Mouse (Mus musculus) thymus, adult 2 months (tissue): Measurements from ENCODE around the gene Enox1.

ENCODE experiments used
- CTCF ChIP-seq: fragments of 200-500 bp; IDR thresholded peaks from 2 replicates; pipeline ENCODE4 v1.5.1; 2012; ENCODE audit warnings: mild to moderate bottlenecking, control low read depth, low read length, moderate library complexity, borderline replicate concordance; ENCODE audit not compliant: control insufficient read depth, poor library complexity, insufficient read depth; ENCODE audit errors: extremely low read depth
- POLR2A ChIP-seq: fragments of 200-500 bp; IDR thresholded peaks from 2 replicates; pipeline ENCODE4 v1.6.1; 2012; ENCODE audit warnings: mild to moderate bottlenecking, low read length, control low read depth, moderate library complexity; ENCODE audit not compliant: control insufficient read depth, poor library complexity, insufficient read depth; ENCODE audit errors: extremely low read depth

- no peak for TF ChIP-seq POLR2A
- TF ChIP-seq CTCF = no peak
Measured at GRCm38 (mm10) chr14:77600773-77601172, 444.2 kb downstream of the Enox1 start.
